Mouse (Mus musculus) cerebellum, adult 2 months (tissue): Measurements from ENCODE around the gene Tbc1d8. TPM values are rescaled to one million over a fixed set of nuclear protein-coding genes. Genes with fewer than 3 reads are reported as not detected.
A peak's percentile ranks its signal among the peaks of the same experiment; 100 is the strongest.

Experiments
- DNase-seq, 2 experiments: peaks; one replicate each; pipeline ENCODE4 v3.0.0; 2021
- H3K27ac ChIP-seq: fragments of 200-500 bp; 2 replicates; pipeline ENCODE4 v1.5.1; 2012; ENCODE audit warnings: low read length, control low read depth, inconsistent platforms; ENCODE audit not compliant: insufficient read depth
- H3K27me3 ChIP-seq: fragments of 200-500 bp; 2 replicates; pipeline ENCODE4 v1.6.1; 2012; ENCODE audit warnings: inconsistent platforms, mild to moderate bottlenecking, low read length, moderate library complexity; ENCODE audit not compliant: control insufficient read depth, insufficient read depth
- H3K4me1 ChIP-seq: fragments of 200-500 bp; 2 replicates; pipeline ENCODE4 v1.6.1; 2011; ENCODE audit warnings: low read length; ENCODE audit not compliant: control insufficient read depth, insufficient read depth
- H3K4me3 ChIP-seq: fragments of 200-500 bp; replicated peaks from 2 replicates; pipeline ENCODE3; 2011; ENCODE audit warnings: mild to moderate bottlenecking, low read depth, low read length, control low read depth; ENCODE audit not compliant: insufficient read depth
- CTCF ChIP-seq: fragments of 200-500 bp; IDR thresholded peaks from 2 replicates; pipeline ENCODE4 v1.5.1; 2011; ENCODE audit warnings: low read depth, mild to moderate bottlenecking, control low read depth, low read length, moderate library complexity, borderline replicate concordance; ENCODE audit not compliant: insufficient read depth
- POLR2A ChIP-seq: fragments of 200-500 bp; IDR thresholded peaks from 2 replicates; pipeline ENCODE4 v1.6.1; 2011; ENCODE audit warnings: low read length, control low read depth, borderline replicate concordance; ENCODE audit not compliant: insufficient read depth
- WGBS: fragments of 180-500 bp; shearing (Covaris S2); methylation state at CpG from one replicate; pipeline ENCODE4 v1.1.7; 2018; 5-methylcytosine and 5-hydroxymethylcytosine counted together
- polyA plus RNA-seq: library from polyadenylated mRNA; depleted of rRNA; stranded (reverse); fragments of >200 nt; gene quantifications from 2 replicates; pipeline ENCODE4 v1.2.3, GENCODE M21; 2012

Gene Tbc1d8
- polyA plus RNA-seq, 1 experiment, result 29.2 TPM

DNA sequence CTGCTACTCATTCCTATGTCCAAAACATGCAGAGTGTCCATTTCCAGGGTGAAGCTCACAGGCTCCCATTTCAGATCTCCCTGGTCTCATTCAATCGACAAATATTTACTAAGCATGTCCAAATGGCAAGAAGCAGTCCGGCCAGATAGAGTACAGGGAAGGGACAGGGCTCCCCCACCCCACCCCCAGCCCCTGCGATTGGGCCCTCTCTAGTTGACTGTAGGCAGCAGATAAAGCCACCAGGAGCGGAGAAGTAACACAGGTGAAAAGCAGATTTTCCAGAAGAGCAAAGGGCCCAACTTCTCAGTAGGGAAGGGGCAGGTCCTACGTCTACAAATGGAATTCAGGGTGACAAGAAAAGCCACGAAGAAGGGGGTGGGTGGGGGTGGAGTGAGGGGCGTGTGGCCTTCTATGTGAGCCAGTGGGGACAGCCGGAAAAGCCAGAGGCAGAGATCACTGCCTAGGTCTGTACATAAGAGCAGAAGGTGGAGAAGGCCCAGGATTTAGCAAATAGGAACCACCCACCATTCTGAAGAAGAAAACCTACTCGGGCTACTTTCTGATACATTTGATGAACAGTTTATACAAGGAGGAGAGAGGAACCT lies 7.2 kb downstream of the Tbc1d8 start:
- no peak overlapping the region for H3K27ac ChIP-seq
- no peak overlapping the region for H3K4me3 ChIP-seq
- no peak for DNase-seq
- H3K27me3 ChIP-seq, result no peaks in the 10 kb centered on the region
- peaks cover 3% of the 10 kb centered on the region; the same call in 1 of the 2 replicates for H3K4me1 ChIP-seq
- WGBS, result 83% methylated on average over 9 of the region's 9 CpGs
- TF ChIP-seq POLR2A (no peak), CTCF (no peak)

GRCm38 (mm10) chr1:39468982-39469381 lies 9.6 kb downstream of the Tbc1d8 start:
- no peak overlapping the region for H3K4me3 ChIP-seq
- DNase-seq, result no peak
- WGBS, result 91% methylated on average over 7 of the region's 7 CpGs
- no peak overlapping the region for H3K27ac ChIP-seq
- peaks cover 7% of the 10 kb centered on the region; the same call in 1 of the 2 replicates for H3K4me1 ChIP-seq
- no peaks in the 10 kb centered on the region for H3K27me3 ChIP-seq
- TF ChIP-seq POLR2A (no peak), CTCF (no peak)

DNA sequence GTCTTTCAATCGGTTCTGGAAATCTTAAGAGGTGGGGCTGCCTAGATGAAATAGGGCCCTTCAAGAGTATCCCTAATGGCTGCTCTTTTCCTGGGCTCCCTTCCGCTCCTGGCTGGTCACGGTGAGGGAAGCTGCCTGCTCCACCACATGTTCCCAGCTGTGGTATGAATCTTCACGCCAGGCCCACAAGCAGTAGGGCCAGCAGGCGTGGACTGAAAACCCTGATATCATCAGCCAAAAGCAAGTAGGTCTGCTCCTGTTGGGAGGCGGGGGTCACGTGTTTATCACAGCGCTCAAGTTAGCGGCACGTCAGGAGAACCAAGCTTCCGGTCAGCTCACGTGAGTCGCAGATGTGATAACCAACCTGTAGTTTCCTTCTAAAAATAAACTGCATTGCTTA lies 12.0 kb downstream of the Tbc1d8 start:
- Histone ChIP-seq H3K27ac (no peak overlapping the region), H3K4me1 (peaks cover 18% of the 10 kb centered on the region; the same call in 1 of the 2 replicates), H3K27me3 (no peaks in the 10 kb centered on the region), H3K4me3 (no peak overlapping the region)
- DNase-seq, result no peak
- TF ChIP-seq POLR2A, result no peak
- TF ChIP-seq CTCF, result no peak
- WGBS, result 93% methylated on average over 13 of the region's 13 CpGs

GRCm38 (mm10) chr1:39464760-39465159 lies 13.8 kb downstream of the Tbc1d8 start:
- peak in 1 of 2 experiments; percentile 69 for DNase-seq
- no peak overlapping the region for H3K27ac ChIP-seq
- peaks cover 18% of the 10 kb centered on the region; the same call in 1 of the 2 replicates for H3K4me1 ChIP-seq
- TF ChIP-seq POLR2A (no peak), CTCF (no peak)
- 34% methylated on average over 3 of the region's 3 CpGs for WGBS
- no peaks in the 10 kb centered on the region for H3K27me3 ChIP-seq
- no peak overlapping the region for H3K4me3 ChIP-seq

GRCm38 (mm10) chr1:39462937-39463444 lies 15.6 kb downstream of the Tbc1d8 start:
- no peak overlapping the region for H3K4me3 ChIP-seq
- DNase-seq, result no peak
- H3K4me1 ChIP-seq, result peaks cover 20% of the 10 kb centered on the region
- H3K27ac ChIP-seq, result no peak overlapping the region
- no peaks in the 10 kb centered on the region for H3K27me3 ChIP-seq
- TF ChIP-seq CTCF (no peak), POLR2A (no peak)
- 97% methylated on average over 6 of the region's 6 CpGs for WGBS

GRCm38 (mm10) chr1:39462036-39462435 lies 16.5 kb downstream of the Tbc1d8 start:
- TF ChIP-seq CTCF (no peak), POLR2A (no peak)
- peak in 1 of 2 experiments; percentile 17 for DNase-seq
- Histone ChIP-seq H3K27ac (0 out of 2 replicates have a peak overlapping the region, but pooled peaks have one; percentile 13), H3K4me1 (peaks cover 28% of the 10 kb centered on the region), H3K4me3 (no peak overlapping the region), H3K27me3 (no peaks in the 10 kb centered on the region)
- WGBS, result 51% methylated on average over 13 of the region's 13 CpGs

- no peak for TF ChIP-seq CTCF
- no peak for TF ChIP-seq POLR2A
- Histone ChIP-seq H3K4me1 (peaks cover 36% of the 10 kb centered on the region), H3K4me3 (no peak overlapping the region), H3K27me3 (no peaks in the 10 kb centered on the region), H3K27ac (no peak overlapping the region)
- WGBS, result 92% methylated on average over 5 of the region's 5 CpGs
- no peak for DNase-seq
Observed at GRCm38 (mm10) chr1:39460495-39460894, 18.1 kb downstream of the Tbc1d8 start.
